Mouse (Mus musculus): Measurements from ENCODE around the gene Epb41l4b.

GRCm38 (mm10) chr4:57178881-57179280, 35.6 kb upstream of the Epb41l4b start:
- no peak for TF ChIP-seq CTCF (IDR thresholded peaks at IDR 0.05; ENCODE audit: control insufficient read depth, insufficient read depth, low read length)
- no peak for TF ChIP-seq POLR2A (IDR thresholded peaks at IDR 0.05; ENCODE audit: borderline replicate concordance, control insufficient read depth, low read depth, low read length)

All from bone marrow, adult 2 months (tissue).